Mouse (Mus musculus) spleen, adult 2 months (tissue): ENCODE data around the gene Tmem200b.

Source experiments
- CTCF ChIP-seq: fragments of 200-500 bp; IDR thresholded peaks from 2 replicates; pipeline ENCODE4 v1.5.1; 2011; ENCODE audit warnings: mild to moderate bottlenecking, inconsistent platforms; ENCODE audit not compliant: insufficient read depth, insufficient read length, insufficient replicate concordance; ENCODE audit errors: extremely low read depth
- POLR2A ChIP-seq: fragments of 200-500 bp; IDR thresholded peaks from 2 replicates; pipeline ENCODE4 v1.6.1; 2011; ENCODE audit warnings: low read depth, low read length, inconsistent platforms

GRCm38 (mm10) chr4:131897109-131897508 is 24.5 kb upstream of the Tmem200b start:
- TF ChIP-seq CTCF (no peak), POLR2A (no peak)
